Mouse (Mus musculus) right cerebral cortex, adult 18-20 months (tissue): ENCODE measurements around the gene Dctn2.

Experiments
- DNase-seq: peaks from one replicate; pipeline ENCODE4 v3.0.0; 2022; ENCODE audit warnings: mixed read lengths

Gene Dctn2

GRCm38 (mm10) chr10:127318009-127318408 is 51.8 kb downstream of the Dctn2 start:
- no peak for DNase-seq

GRCm38 (mm10) chr10:127319969-127320368 is 53.8 kb downstream of the Dctn2 start:
- DNase-seq, result no peak

GRCm38 (mm10) chr10:127321621-127322020 is 55.5 kb downstream of the Dctn2 start, which contains the start of gene Arhgap9:
Gene Arhgap9, plus strand, starts transcription at chr10:127321964.
- DNase-seq, result no peak

GRCm38 (mm10) chr10:127322178-127322577 is 56.0 kb downstream of the Dctn2 start:
- no peak for DNase-seq

GRCm38 (mm10) chr10:127322669-127323068 is 56.5 kb downstream of the Dctn2 start:
- no peak for DNase-seq

GRCm38 (mm10) chr10:127323131-127323855 is 57.1 kb downstream of the Dctn2 start:
- DNase-seq, result no peak

GRCm38 (mm10) chr10:127324495-127324894 is 58.3 kb downstream of the Dctn2 start:
- no peak for DNase-seq

GRCm38 (mm10) chr10:127325454-127326016 is 59.4 kb downstream of the Dctn2 start:
- DNase-seq, result no peak

- no peak for DNase-seq
These were observed 60.0 kb downstream of the Dctn2 start for GRCm38 (mm10) chr10:127326017-127326801.

GRCm38 (mm10) chr10:127326828-127327227 is 60.7 kb downstream of the Dctn2 start:
- DNase-seq, result no peak

- DNase-seq, result no peak
These were observed 61.4 kb downstream of the Dctn2 start for GRCm38 (mm10) chr10:127327461-127328145.

GRCm38 (mm10) chr10:127330212-127330611 is 64.0 kb downstream of the Dctn2 start:
- no peak for DNase-seq
